18 mouse cellular contexts compared by ENCODE assay signal in the genomic region with DNA sequence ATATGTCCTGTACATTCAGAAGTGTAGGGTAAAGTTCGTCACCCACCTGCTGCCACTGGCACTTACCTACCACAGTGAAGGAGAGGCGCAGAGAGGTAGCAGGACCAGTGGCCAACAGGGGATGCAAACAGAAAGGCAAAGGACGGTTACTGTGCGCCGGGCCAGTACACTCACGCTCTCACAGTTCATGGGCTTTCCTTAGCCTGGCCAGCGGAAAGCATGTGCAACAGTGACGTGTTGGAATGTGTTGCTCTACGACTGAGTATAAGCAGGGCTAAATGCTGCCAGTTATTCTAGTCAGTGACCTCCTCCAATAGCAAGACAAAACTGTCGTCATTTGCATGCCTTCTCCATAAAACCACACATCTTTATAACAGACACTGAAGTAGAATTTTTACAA.
"Had no signal": no experiment of that assay in that cellular context is flagged by ENCODE, and none has a peak within 500 bp of the region (broad histone marks: within the 10 kb centered on the region; RNA-seq: fewer than 3 reads in every experiment).

No protein-coding gene starts in this region.

- H3K27ac ChIP-seq: left cerebral cortex, adult 2 months; liver, embryonic 14.5 days; macrophage; midbrain, embryonic 12.5 days; midbrain, embryonic 15.5 days; neural tube, embryonic 12.5 days; neural tube, embryonic 15.5 days had no signal

- ATAC-seq: liver, postnatal 0 days; lung, postnatal 0 days; midbrain, embryonic 15.5 days had no signal

- H3K4me1 ChIP-seq: midbrain, embryonic 12.5 days; midbrain, embryonic 15.5 days; neural tube, embryonic 12.5 days; neural tube, embryonic 15.5 days had no signal

- H3K4me3 ChIP-seq: left cerebral cortex, adult 2 months; midbrain, embryonic 12.5 days; midbrain, embryonic 15.5 days; neural tube, embryonic 12.5 days; neural tube, embryonic 15.5 days had no signal

- H3K27me3 ChIP-seq: midbrain, embryonic 12.5 days; midbrain, embryonic 15.5 days; neural tube, embryonic 12.5 days; neural tube, embryonic 15.5 days had no signal

- H3K4me2 ChIP-seq: liver, embryonic 11.5 days; lung, embryonic 14.5 days; midbrain, embryonic 12.5 days; midbrain, embryonic 15.5 days; neural tube, embryonic 12.5 days; neural tube, embryonic 15.5 days had no signal

- H3K9ac ChIP-seq: liver, embryonic 14.5 days; liver, postnatal 0 days; lung, embryonic 14.5 days; midbrain, embryonic 12.5 days; midbrain, embryonic 15.5 days; neural tube, embryonic 12.5 days; neural tube, embryonic 15.5 days had no signal

- DNase-seq: kidney, postnatal 10 days; kidney, postnatal 36 days; layer of hippocampus, postnatal 36 days; liver, postnatal 0 days; lung, embryonic 14.5 days; retina, postnatal 1 day; right cerebral cortex, postnatal 25 days; thymus, adult 18-20 months; thymus, postnatal 36 days had no signal

- H3K9me3 ChIP-seq: midbrain, embryonic 12.5 days; midbrain, embryonic 15.5 days; neural tube, embryonic 12.5 days; neural tube, embryonic 15.5 days had no signal
